Mouse (Mus musculus): ENCODE measurements around the gene Actn4.
"Not testable (repeated sequence)": the region's sequence is repeated elsewhere in the genome, so short reads cannot be mapped to it uniquely, and the experiment has no call there.

DNA sequence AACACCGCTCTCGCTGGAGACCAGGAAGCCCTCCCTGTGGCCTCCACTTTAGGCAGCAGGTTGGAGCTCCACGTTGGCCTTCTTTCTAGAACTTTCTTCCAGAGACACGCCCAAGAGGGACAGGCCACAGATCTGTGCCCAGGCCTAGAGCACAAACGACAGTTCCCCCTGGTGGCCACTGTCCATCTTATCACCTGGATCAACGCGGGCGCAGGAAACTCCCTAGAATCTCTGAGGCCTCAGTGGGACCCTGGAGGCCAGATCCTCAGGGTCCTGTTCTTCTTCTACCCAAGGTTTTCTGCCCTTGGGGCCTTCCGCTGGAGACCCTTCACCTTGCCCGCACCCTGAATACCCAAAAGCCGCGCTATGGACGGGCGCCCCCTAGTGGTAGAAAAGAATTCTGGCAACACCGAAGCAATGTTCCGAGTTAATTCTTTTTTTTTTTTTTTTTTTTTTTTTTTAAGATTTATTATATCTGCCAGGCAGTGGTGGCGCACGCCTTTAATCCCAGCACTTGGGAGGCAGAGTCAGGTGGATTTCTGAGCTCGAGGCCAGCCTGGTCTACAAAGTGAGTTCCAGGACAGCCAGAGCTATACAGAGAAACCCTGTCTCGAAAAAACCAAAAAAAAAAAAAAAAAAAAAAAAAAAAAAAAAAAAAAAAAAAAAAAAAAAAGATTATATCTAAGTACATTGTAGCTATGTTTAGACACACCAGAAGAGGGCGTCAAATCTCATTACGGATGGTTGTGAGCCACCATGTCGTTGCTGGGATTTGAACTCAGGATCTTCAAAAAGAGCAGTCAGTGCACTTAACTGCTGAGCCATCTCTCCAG lies 94.4 kb downstream of the Actn4 start:
- TF ChIP-seq CTCF (IDR thresholded peaks at IDR 0.05; ENCODE audit: low read depth): peak; percentile 78
- TF ChIP-seq EP300 (optimal IDR thresholded peaks at IDR 0.05): not testable (repeated sequence)
